Mouse (Mus musculus) bone marrow, adult 2 months (tissue): Measurements from ENCODE around the gene Nova2.

Experiments
- CTCF ChIP-seq: fragments of 200-500 bp; IDR thresholded peaks from 2 replicates; pipeline ENCODE4 v1.5.1; 2011; ENCODE audit warnings: low read length, control low read depth; ENCODE audit not compliant: control insufficient read depth, insufficient read depth
- POLR2A ChIP-seq: fragments of 200-500 bp; IDR thresholded peaks from 2 replicates; pipeline ENCODE4 v1.6.1; 2011; ENCODE audit warnings: low read depth, mild to moderate bottlenecking, control low read depth, low read length, borderline replicate concordance; ENCODE audit not compliant: control insufficient read depth

GRCm38 (mm10) chr7:18987747-18988146, 62.1 kb downstream of the Nova2 start:
- no peak for TF ChIP-seq POLR2A
- no peak for TF ChIP-seq CTCF
